Mouse (Mus musculus) hindbrain, postnatal 0 days (tissue): ENCODE data around the gene Duox2. TPM values are rescaled to one million over a fixed set of nuclear protein-coding genes. Genes with fewer than 3 reads are reported as not detected.

Source experiments
- ATAC-seq: fragments of 200-750 bp; cut with Nextera tagmentation; 2 replicates; pipeline ENCODE4 v1.8.0; 2017; ENCODE audit warnings: mild to moderate bottlenecking, moderate TSS enrichment, moderate library complexity
- DNase-seq: peaks from one replicate; pipeline ENCODE4 v3.0.0-alpha.2; 2015; ENCODE audit warnings: low spot score
- H3K27ac ChIP-seq: fragments of 300-500 bp; sonication (generic); 2 replicates; pipeline ENCODE4 v1.5.1; 2014; ENCODE audit warnings: mild to moderate bottlenecking
- H3K27me3 ChIP-seq: fragments of 300-500 bp; sonication (generic); 2 replicates; pipeline ENCODE4 v1.6.1; 2014; ENCODE audit warnings: low read length, mixed read lengths; ENCODE audit not compliant: insufficient read depth
- H3K36me3 ChIP-seq: fragments of 300-500 bp; sonication (generic); 2 replicates; pipeline ENCODE4 v1.6.1; 2014; ENCODE audit warnings: low read length, mixed read lengths; ENCODE audit not compliant: insufficient read depth
- H3K4me1 ChIP-seq: fragments of 300-500 bp; sonication (generic); 2 replicates; pipeline ENCODE4 v1.6.1; 2014; ENCODE audit warnings: antibody characterized with exemption, low read length, mixed read lengths; ENCODE audit not compliant: insufficient read depth
- H3K4me2 ChIP-seq: fragments of 300-500 bp; sonication (generic); 2 replicates; pipeline ENCODE4 v1.6.1; 2014; ENCODE audit warnings: low read depth, mild to moderate bottlenecking, low read length, moderate library complexity, mixed read lengths
- H3K4me3 ChIP-seq: fragments of 300-500 bp; sonication (generic); 2 replicates; pipeline ENCODE4 v1.5.1; 2014; ENCODE audit warnings: low read length
- H3K9ac ChIP-seq: fragments of 300-500 bp; sonication (generic); replicated peaks from 2 replicates; pipeline ENCODE4 v1.6.1; 2014; ENCODE audit warnings: mild to moderate bottlenecking, low read length, moderate library complexity, mixed read lengths
- H3K9me3 ChIP-seq: fragments of 300-500 bp; sonication (generic); 2 replicates; pipeline ENCODE4 v1.6.1; 2016; ENCODE audit warnings: low read length, mixed read lengths
- CTCF ChIP-seq: IDR thresholded peaks from 2 replicates; pipeline ENCODE4 v1.5.1; 2016; ENCODE audit warnings: antibody characterized with exemption, control low read depth, low read depth
- WGBS: fragments of 180-500 bp; shearing (Covaris S2); extraction: QIAGEN DNeasy Blood & Tissue Kit; methylation state at CpG from one replicate; pipeline ENCODE4 v1.1.7; 2014; 5-methylcytosine and 5-hydroxymethylcytosine counted together
- polyA plus RNA-seq: library from polyadenylated mRNA; unstranded; fragments of >200 nt; fragmentation: Nextera tagmentation; extraction: Ambion mirVana; gene quantifications from 2 replicates; pipeline ENCODE4 v1.2.1, GENCODE M21; 2015
- total RNA-seq: library from RNA; depleted of rRNA; stranded (reverse); fragments of >200 nt; gene quantifications from 2 replicates; pipeline ENCODE4 v1.2.3, GENCODE M21; 2014

Gene Duox2
- total and polyA plus RNA-seq, 2 experiments from 2014 or later, result 0.05 to 0.16 TPM

DNA sequence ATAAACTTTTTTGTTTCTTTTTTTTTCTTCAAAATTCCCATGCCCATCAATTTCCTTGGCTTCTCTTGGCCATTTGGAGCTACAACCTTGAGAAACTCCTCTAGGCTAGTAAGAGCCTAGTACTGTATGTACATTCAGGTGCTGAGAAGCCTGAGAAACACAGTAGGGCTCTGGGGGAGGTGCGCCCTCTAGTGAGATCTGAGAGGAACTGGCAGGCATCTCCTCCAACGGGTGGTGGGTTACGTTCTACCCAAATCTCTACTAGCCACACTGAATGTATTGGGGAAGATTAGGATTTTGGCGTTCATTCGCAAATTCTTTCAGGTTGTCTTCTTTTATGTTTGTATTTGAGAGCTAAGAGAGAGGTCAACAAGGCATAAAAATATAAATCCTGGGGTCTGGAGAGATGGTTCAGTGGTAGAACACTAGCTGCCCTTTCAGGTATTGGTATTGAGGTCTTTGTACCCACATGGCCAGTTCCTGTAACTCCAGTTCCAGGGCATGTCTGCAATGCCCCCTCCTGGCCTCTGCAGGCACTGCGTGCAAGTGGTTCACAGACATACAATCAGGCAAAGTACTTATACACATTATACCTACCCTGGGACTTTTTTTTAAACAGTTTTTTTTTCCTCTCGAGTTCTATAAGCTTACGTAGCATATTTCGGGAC lies 4.5 kb upstream of the Duox2 start:
- TF ChIP-seq CTCF, result peak; percentile 77
- no peaks in the 10 kb centered on the region for H3K36me3 ChIP-seq
- ATAC-seq, result peak; percentile 57; the same call in 1 of the 2 replicates
- 12% methylated on average over 9 of the region's 9 CpGs for WGBS
- peak overlapping the region; percentile 43; the same call in 1 of the 2 replicates for H3K4me3 ChIP-seq
- H3K9me3 ChIP-seq, result no peaks in the 10 kb centered on the region
- peaks cover 23% of the 10 kb centered on the region for H3K4me1 ChIP-seq
- H3K27ac ChIP-seq, result no peak overlapping the region
- peaks cover 26% of the 10 kb centered on the region for H3K27me3 ChIP-seq
- peak overlapping the region; percentile 89 for H3K4me2 ChIP-seq
- peak; percentile 88 for DNase-seq
- no peak overlapping the region for H3K9ac ChIP-seq

DNA sequence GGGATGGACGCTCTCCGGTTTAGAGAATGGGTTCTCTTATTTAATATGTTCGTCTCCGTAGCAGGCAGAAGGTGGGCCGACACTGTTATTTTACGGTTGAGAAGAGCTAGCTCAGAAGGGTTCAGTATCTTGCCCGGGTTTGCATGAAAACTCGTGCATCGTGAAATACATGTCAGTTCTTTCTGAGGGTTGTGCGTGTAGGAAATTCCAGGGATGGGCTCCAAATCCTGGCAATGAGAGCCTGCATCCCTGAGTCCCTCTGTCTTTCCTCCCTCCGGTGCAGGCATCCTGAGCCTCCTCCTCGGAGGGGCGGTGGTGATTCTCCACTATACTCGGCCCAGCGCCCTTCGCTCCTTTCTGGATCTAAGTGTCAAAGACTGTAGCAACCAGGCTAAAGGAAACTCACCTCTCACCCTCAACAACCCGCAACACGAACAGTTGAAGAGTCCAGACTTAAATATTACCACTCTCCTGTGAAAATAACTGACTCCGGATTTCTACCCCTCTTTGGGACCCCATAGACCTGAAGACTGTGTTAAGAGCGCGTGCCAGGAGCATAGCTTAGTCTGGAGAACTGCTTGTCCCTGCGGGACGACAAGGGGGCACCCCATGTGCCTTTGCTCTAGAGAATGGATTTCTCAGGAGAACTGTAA lies 3.8 kb upstream of the Duox2 start:
- H3K36me3 ChIP-seq, result no peaks in the 10 kb centered on the region
- peak overlapping the region; percentile 43 for H3K9ac ChIP-seq
- no peaks in the 10 kb centered on the region for H3K9me3 ChIP-seq
- H3K4me1 ChIP-seq, result peaks cover 29% of the 10 kb centered on the region
- no peak for TF ChIP-seq CTCF
- H3K4me3 ChIP-seq, result peak overlapping the region; percentile 43
- peaks cover 32% of the 10 kb centered on the region for H3K27me3 ChIP-seq
- WGBS, result 5% methylated on average over 23 of the region's 23 CpGs
- DNase-seq (no peak), ATAC-seq (no peak)
- peak overlapping the region; percentile 89 for H3K4me2 ChIP-seq
- H3K27ac ChIP-seq, result no peak overlapping the region

DNA sequence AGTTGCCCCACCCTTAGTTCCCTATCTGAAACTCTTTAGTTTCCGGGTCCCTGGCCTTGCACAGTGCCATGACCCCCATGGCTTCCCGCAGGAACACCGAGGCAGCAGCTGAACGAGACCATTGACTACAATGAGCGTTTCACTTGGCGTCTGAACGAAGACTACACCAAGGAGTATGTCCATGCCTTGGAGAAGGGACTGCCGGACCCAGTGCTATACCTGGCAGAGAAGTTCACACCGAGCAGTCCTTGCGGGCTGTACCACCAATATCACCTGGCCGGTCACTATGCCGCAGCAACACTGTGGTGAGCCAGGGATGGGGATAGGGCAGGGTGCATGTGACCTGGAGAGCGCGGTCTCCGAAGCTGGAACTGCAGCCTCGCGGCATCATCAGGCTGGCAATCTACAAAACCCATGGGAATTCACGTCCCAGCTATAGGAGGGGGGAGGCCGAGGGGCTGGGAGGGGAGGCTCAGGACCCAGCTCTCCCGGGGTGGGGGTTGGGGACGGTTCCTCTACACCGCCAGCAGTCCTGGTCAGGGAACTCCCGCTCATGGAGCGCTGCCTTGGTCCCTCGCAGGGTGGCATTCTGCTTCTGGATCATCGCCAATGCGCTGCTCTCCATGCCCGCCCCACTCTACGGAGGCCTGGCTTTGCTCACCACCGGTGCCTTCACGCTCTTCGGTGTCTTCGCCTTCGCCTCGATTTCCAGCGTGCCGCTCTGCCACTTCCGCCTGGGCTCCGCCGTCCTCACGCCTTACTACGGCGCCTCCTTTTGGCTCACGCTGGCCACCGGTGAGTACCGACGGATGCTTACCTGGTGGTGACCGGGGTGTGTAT lies 3.1 kb upstream of the Duox2 start:
- Histone ChIP-seq H3K27me3 (peaks cover 33% of the 10 kb centered on the region), H3K4me3 (peak overlapping the region; percentile 43), H3K4me1 (peaks cover 29% of the 10 kb centered on the region), H3K9ac (peak overlapping the region; percentile 43), H3K9me3 (no peaks in the 10 kb centered on the region), H3K4me2 (peak overlapping the region; percentile 89), H3K36me3 (no peaks in the 10 kb centered on the region), H3K27ac (no peak overlapping the region)
- ATAC-seq, result peak; percentile 61
- peak; percentile 67 for DNase-seq
- 0 out of 2 replicates have a peak, but pooled peaks have one; percentile 5 for TF ChIP-seq CTCF
- WGBS, result under 1% methylated on average over 48 of the region's 48 CpGs

DNA sequence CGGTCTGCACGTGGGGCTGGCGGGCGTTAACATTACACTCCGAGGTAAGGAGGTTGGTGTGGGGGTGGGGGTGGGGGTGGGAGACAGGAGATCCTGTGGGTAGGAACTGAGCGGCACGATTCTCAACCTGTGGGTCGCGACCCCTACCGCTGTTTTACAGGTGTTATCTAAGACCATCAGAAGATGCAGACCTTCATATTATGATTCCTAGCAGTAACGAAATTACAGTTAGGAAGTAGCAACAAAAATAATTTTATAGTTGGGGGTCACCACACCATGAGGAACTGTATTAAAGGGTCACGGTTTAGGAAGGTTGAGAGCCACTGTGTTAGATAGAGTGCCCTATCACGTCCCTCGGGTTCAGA lies 2.4 kb upstream of the Duox2 start:
- Histone ChIP-seq H3K36me3 (no peaks in the 10 kb centered on the region), H3K9ac (no peak overlapping the region), H3K27me3 (peaks cover 33% of the 10 kb centered on the region), H3K4me1 (peaks cover 29% of the 10 kb centered on the region), H3K4me3 (peak overlapping the region; percentile 43), H3K9me3 (no peaks in the 10 kb centered on the region), H3K4me2 (peak overlapping the region; percentile 89), H3K27ac (no peak overlapping the region)
- 7% methylated on average over 14 of the region's 14 CpGs for WGBS
- DNase-seq, result no peak
- no peak for TF ChIP-seq CTCF
- no peak for ATAC-seq

DNA sequence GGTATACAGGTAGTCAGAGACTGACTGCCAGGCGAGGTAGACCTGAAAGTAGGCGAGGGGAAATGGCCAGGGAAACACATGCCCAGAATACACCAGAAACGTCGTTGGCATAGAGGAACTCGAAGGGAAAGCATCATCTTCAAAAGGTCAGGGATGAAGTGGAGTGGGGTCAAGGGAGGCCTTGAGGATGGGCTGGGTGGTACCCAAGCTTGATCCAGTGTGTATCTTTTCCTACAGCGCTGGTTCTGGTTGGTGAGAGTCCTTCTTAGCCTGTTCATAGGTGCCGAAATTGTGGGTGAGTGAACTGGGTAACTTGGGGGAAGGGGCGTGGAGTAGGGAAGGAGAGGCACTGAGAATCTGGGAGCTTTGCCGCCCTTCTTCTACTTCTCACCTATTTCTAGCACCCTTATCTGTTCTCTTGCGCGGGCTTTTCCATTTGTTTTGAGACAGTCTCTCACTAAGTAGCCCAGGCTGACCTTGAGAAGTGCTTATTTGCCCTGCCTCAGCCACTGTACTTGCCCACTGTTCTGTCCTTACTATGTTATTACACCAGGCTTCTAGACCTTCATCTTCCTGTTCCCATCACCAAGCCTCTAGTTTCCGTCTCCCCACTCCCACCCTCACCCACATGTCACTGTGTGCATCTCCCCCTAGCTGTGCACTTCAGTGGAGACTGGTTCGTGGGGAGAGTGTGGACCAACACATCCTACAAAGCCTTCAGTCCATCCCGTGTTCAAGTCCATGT lies 1.8 kb upstream of the Duox2 start:
- 0 out of 2 replicates have a peak overlapping the region, but pooled peaks have one; percentile 89 for H3K4me2 ChIP-seq
- H3K4me3 ChIP-seq, result no peak overlapping the region
- no peak overlapping the region for H3K27ac ChIP-seq
- H3K27me3 ChIP-seq, result peaks cover 36% of the 10 kb centered on the region
- DNase-seq (no peak), ATAC-seq (no peak)
- H3K9me3 ChIP-seq, result no peaks in the 10 kb centered on the region
- no peak overlapping the region for H3K9ac ChIP-seq
- H3K4me1 ChIP-seq, result peaks cover 29% of the 10 kb centered on the region
- no peak for TF ChIP-seq CTCF
- WGBS, result 12% methylated on average over 14 of the region's 14 CpGs
- H3K36me3 ChIP-seq, result no peaks in the 10 kb centered on the region
